Mouse (Mus musculus) inflammation-experienced regulatory T-cells, adult 6 months (primary cell): ENCODE results near the gene Plcb4. TPM values are rescaled to one million over a fixed set of nuclear protein-coding genes. Genes with fewer than 3 reads are reported as not detected.
A peak's percentile ranks its signal among the peaks of the same experiment; 100 is the strongest.

Experiments used
- ATAC-seq: one replicate; pipeline ENCODE4 v1.8.0; 2017
- polyA plus RNA-seq, 3 experiments: library from polyadenylated mRNA; unstranded; fragments of 100-300 nt; shearing (Covaris generic); gene quantifications; one replicate each; pipeline ENCODE4 v1.2.1; 2017

Gene Plcb4
- polyA plus RNA-seq, 3 experiments from 2014 or later, result 22.0 to 31.2 (median 26.3) TPM

DNA sequence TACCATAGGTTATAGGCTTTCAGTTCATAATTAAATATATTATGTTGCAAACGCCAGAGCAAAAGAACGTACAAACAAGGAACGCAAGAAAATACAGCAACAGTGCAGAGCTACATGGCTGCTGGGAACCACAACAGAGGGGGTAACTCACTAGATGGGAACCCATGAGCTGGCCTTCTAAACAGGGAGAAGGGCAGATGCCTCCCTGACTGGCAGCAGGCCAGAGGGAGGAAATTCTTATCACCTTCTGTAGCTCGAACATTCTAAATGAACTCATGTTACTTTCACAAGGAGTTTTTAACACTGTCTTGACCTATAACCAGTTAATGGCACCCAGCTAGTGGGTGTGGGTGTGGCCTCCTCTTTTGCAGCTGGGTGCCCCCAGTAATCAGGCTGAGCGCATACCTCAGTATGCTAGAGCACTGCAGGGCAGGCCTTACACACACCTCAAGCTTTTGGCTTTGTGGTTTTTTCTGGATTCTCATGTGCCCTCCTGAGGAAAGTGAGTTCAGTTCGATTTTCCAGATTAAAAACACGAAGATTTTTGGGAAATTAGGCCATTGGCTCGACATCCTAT lies 102.5 kb downstream of the Plcb4 start:
- no peak for ATAC-seq

DNA sequence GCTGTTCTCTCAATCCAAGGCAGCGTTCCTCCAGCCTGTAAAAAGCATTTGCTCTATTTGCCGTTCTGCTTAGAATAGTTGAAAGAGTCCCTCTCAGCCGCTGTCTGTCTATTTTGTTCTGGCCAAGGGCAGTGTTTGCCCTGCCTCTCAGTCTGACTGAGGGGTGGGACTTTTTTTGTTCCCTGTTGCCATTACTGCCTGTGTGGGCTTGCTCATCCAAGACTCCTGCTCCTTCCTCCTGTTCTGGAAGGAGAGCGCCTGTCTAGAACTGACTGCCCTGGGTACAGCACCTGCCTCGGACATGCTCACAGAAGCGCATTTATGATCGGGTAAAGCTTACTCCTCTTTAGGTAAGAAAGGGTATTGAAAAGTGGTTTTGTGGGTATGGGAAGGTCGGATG lies 105.9 kb downstream of the Plcb4 start:
- ATAC-seq, result no peak

DNA sequence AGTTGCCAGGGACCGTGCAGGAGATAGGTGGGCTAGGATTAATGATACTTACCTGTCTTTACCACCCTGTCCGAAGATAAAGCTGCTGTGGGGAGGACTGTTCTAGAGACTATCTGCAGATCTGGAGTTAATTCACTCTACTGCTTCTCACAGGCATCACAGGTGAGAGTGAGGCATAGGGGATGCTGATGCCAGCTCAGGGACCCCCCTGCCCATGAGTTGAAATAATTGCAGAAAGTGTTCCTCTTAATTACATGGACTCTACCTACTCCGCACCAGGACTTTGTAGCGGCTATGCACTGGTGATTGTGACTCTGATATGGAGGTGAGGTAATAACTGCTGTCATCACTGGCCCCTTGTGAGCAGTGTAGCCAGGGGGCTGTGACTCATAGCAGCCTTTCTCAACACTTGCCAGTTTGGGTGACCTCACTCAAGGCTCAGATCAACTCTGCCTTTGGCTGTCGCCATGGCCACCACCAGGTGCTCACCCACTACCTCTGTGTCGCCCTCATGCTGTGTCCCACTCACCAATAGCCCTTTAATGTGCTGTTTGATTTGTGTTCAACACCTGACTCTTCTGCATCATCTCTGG lies 107.8 kb downstream of the Plcb4 start:
- ATAC-seq, result no peak

DNA sequence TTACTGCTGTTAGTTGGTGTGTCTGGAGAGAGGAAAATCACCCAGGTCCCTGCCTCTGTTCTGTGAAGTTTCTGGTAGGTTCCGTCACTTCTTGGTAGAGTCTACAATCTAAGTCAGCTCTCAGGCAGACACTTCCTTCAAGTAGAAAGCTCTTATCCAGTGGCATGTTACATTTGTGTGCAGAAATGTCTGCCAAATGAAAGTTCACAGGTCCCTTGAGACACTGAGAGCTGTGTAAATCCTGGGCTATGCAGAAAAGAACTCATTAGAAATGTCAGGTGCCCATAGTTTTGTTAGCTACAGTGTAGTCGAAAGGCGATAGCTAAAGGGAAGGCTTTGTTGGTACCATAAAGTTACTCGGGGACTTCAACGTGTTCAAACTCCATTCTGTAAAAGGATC lies 108.7 kb downstream of the Plcb4 start:
- no peak for ATAC-seq

DNA sequence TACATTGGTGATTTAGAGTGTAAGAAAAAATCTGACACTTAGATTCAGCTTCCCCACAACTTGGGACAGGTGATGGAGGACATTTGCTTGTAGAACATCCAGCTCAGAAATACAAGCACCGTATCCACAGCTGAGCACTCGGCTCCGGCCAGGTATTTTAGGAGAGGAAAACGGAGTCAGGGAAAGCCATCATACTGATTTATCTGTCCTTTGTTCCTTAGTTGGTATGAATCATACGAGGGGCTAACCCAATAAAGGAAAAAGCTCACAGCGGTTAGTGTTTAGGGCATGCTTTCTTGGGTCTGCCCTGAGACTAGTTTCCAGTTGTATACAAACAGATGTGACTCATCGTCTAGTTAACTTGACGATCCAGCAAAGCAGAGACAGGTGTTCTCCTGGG lies 110.9 kb downstream of the Plcb4 start:
- ATAC-seq, result no peak

DNA sequence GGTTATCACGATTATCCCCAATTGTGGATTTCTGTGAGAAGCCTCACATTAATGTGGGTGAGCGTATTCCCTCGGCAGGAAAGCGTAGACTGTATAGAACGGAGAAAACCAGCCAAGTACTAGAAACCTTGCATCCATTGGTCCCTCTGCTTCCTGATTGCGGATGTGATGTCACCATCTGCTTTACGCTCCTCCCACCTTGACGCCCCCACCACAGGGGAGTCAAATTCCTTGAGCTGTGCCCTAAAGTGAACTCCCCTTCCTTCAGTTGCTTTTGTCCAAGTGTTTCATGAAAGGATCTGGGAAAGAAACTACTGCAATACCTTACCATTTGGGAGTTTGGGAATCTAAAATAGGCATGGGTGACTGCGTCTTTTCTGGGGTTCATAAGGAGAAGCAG lies 111.4 kb downstream of the Plcb4 start:
- no peak for ATAC-seq

DNA sequence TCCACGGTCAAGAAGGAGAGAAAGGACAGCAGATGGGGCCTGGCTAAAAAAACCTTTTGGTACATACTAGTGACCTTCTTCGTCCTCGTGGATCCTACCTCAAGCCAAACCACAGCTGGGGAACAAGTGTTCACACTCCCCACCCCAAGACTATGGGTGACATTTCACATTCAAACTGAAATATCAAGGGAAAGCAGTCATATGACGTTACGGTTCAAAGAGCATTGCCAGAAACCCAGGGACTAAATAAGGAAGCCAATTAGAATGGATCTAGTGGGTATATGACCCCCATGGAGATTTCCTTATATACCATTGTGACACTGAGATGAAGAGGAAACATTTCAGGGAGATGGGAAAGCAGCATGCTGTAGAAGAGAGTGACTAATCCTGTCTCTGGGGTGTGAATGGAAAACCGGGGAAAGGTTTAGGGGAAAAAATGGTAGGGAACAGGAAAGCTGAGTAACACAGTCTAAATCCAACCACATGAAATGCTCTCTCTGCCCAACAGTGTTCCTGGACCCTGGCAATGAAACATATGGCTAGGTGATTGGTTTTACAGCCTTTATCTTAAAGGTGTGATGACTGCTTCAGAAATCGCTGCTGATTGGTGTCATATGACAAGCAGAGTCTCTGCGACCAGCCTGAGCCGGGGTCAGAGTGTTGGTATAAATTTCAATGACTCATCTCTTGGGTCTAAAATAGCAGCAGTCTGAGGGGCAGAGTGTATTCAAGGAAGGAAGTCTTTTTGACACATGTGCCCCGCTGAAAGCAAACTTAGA lies 114.6 kb downstream of the Plcb4 start:
- no peak for ATAC-seq

DNA sequence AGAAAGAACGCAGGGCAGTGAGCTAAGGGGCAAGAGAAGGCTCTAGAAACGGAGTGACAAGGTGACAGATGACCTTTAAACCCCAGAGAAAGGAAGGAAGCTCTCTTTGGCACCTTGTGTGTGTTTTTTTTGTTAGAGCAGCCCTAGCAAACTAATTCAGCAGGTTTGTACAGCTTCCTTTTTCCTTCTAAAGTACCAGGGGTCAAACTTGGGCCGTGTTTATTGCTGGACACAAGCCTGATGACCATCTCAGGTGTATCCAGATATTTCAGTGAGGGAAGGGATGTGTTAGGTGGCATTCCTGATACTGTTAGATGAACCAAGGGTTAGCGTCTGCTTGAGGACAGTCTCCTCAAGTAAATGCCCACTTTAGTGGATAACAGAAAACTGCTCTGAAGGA lies 116.2 kb downstream of the Plcb4 start:
- ATAC-seq, result no peak

DNA sequence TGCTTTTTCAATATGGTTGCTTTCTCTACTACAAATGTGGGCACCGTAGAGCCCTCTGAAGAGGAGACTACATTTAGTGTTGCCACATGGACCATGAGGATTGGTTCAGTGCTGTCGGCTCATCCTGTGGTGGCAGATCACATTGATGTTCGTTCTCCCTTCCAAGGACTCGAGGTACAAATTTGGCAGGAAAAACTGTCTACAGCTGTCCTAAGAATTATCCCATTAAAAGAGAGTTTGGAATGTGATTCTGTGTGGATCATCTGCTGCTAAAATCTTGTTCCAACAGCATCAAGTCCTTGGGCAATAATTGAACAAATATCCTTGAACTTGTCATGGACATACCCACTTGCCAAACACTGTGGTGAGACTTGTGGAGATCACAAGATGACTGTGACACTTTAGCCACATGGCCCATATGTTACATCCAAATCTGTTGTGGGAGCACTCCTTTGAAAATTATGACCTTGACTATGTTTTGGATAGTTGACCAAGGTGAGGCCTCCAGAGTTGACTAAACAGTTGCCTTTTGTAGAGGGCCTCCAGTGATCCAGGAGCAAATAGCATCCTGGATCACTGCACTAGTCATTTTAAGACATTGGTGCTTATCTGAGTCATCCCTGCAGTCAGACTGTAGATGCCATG lies 117.4 kb downstream of the Plcb4 start:
- ATAC-seq, result no peak

DNA sequence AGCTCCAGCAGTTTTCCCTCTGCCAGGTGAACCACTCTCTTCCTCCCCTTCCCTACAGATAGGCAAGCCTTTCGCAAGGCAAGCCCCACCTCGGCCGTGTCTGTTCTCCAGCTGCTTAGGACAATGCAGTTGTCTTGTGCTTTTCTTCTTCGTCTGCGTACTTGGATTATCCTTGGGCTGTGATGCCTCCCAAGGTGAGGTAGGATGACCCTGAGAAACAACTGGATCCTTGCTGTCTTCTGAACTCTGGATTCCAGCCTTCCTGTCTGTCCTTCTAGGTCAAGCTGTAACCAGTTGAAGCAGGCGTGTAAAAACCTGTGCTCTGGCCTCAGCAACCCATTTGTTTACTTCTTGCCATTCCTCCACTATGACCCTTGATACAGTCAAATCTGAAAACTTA lies 122.6 kb downstream of the Plcb4 start:
- no peak for ATAC-seq

DNA sequence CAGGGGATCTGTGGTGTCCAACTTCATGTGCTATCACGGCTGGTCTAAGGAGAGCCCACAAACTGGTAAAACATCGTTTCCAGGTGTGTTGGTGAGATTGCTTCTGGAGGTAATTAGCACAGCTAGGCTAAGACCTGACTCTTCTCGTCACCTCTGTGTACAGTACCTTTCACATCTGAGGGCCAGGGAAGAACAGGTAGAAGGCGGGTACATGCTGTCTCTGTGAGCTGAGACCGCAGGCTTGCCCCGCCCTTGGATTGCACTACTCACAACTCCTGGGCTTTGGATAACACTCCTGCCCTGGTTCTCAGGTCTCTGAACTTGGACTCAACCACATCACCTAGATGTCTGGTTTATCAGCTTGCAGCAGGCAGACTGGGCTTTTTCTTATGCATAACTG lies 128.6 kb downstream of the Plcb4 start:
- ATAC-seq, result no peak

DNA sequence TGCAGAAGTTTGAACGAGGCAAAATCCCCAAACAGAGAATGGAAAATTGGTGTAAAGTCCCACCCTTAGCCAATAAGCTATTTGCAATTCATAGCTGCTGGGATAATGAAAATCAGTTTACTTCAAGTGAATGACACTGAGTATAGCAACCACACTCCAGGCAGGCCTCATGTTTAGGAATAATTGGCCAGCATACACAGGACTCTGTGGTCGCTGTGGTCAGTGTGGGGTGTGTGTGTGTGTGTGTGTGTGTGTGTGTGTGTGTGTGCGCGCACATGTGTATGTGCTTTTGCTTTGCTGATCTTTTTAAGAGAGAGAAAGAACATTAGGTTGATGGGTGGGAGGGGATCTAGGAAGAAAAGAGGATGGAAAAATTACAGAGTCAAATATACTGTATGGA lies 134.1 kb downstream of the Plcb4 start:
- no peak for ATAC-seq

DNA sequence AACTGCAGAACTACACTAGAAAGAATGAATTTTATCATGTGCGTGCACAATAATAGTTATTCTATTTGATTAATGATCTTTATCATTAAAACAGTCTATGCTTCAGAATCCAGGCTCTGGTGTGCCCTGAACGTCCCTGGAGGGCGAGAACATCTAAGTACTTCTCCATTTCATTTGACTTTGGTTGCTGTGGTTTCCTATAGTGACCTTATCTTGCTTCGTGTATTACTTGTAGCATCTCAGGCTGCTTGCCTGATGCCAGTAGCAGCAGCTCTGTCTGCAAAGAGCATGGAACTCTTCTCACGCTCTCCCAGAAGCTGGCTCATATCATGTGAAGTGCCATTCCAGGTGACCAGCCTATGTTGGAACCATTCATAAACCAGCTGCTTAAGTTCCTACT lies 137.9 kb downstream of the Plcb4 start:
- ATAC-seq, result no peak

DNA sequence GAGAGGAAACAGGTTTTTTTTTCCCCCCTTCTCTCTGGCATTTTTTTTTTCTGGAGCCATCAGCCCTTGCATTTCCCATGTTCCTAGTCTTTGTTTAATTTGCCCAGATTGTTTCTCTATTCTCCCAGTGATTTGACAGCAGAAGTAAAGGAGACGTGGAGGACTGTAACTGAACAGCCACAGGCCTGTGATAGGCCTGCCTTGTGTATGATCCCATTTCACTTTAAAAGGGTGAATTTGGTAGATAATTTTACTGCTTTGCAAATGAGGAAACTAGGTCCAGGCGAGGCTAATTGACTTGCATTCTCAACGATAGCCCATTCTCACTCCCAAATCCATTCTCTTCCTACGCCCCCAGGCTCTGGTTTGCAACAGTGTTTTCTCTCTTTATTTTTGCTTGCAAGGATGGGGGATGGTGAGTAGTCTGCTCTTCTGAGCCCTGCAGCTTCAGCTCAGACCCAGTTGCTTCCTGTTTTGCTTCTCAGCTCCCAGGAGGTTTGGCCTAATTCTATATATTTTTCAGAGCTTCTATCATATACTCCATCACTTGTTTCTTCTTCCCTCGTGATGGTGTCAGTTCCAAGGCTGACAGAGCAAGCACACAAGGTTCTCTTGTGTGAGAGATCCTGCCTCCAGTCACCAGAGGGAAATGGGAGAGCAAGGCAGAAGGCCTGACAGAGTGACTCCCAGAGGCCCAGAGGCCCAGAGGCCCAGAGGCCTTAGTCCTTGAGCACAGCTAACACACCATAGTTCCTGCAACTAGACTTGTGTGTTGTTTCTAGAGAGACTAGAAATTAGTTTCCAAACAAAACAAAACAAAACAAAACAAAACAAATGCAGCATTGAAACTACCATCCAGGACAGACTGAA lies 139.1 kb downstream of the Plcb4 start:
- peak; percentile 83 for ATAC-seq

DNA sequence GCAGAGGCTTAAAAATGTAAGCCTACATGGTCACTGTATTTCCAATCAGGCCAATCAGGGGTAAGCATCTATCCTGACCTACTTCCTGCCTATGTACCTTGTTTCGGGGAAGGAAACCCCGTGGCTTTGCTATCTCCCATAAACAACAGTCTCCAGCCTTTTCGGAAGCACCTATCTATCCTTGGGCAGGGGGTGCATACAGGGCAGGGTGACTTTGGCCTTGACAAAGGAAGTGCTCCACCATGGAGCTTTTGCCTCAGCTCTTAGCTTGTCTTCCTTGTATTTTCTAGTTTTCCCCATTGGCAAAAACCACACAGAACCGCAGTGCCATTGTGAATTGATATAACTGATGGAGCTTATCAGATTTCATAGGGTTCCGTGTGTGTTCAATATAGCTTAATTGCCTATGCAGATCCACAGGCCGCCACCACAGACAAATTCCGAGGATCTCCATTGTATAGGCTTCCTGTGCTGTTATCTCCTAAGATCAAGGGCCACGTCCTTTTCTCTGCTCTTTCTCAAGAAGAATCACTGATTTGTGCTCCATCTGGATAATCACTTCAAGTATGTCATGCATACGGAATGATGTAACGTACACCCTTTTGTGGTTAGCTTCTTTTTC lies 140.4 kb downstream of the Plcb4 start:
- no peak for ATAC-seq

DNA sequence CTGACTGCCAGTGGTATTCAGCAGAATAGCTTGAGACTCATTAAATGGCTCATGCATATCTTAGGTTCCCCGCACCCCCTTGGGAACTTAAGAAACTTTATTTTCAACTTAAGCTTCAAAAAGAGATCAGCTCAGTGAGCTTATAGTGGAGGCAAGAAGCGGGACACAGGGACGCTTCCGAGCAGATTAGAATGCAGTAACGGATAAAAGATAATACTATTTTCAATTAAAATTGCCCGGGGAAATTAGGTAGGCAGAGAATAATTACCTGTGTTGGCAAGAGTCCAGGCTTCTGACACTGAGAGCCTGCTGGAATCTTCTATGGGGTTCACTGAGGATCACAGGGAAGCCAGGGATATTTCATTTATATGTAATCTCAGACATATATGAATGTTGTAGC lies 141.6 kb downstream of the Plcb4 start:
- ATAC-seq, result no peak

DNA sequence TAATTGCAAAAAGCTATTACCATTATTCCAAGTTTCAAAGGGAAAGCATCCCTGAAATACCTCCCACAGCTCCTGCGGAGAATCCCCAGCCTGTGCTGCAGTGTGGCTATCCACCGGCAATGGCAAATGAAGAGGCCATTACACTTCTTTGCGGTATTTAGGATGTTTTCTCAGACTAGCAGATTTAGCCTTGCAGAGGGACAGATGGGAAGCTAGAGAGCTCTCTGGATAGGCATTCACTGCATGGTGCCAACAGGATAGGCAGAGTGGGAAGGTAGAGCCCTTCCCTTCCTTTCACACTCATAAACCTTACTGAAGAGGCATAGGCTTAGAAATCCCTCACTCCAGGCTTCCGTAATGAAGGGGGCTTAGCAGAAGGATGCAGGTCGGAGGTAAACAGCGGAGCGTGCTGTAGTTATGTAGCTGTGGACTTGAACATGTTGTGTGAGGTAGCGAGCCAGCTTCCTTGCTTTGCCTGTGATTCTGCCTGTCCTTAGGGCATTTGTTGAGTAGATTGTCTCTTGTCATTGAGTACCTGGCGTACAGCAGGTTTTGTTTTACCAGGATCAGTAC lies 144.2 kb downstream of the Plcb4 start:
- no peak for ATAC-seq

DNA sequence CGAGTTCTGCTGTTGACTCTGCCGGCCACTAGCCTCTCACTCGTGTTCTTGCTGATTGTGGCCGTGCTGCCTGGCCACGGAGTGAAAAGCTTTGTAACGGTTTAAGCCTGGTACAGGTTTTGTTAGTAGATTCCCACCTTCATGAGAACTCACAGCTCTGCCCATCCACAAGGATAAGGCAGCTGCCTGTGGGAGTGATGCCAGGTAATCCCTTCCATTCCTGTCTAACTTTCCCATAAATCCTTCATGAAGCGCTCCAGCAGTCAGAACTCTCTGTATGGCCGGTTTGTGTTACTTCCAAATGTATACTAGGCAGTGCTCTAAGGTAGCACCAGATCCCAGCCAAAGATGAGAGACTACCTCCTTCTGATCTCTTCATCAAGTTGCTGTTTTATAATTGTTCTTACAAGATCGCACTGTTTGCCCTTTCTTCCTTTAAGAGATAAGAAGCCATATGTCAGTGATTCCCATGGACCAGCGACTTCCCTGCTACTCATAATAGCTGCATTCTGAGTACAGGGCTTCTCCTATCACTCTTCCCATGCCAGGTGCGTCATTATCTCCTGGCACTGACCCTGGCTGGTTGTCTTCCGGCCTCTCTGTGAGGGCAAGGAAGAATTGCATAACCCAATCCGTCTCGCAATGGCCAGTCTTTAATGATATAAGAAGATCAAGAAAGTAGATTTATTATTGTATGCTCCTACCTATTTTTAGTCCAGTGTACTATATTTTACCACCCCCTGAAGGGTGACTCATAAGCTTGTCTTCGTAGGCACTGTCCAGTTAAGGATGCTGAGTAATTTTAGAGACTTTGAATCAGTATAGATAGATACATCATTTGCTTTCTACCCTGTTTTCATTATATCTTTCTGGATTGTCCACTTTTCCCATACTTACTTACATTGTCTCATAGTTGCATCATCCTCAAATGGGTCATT lies 147.2 kb downstream of the Plcb4 start:
- ATAC-seq, result no peak

DNA sequence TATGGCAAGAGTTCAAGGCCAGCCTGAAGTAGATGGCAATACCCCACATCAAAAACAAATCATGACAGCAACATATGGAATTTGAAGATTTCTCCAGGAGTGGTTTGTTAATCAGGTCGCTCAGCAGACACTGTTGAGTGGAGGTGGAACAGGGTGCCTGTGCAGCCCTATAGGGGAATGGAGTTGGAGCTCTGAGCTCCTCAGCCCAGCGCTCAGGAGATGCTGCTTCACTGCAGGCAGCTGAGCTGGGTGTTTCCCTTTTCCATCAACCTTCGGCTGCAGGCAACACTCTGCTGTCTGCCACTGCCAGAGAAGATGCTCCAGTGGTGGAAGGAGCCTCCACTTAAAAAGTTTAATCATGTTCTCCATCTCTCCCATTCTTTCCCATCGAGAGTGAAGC lies 149.5 kb downstream of the Plcb4 start:
- no peak for ATAC-seq

DNA sequence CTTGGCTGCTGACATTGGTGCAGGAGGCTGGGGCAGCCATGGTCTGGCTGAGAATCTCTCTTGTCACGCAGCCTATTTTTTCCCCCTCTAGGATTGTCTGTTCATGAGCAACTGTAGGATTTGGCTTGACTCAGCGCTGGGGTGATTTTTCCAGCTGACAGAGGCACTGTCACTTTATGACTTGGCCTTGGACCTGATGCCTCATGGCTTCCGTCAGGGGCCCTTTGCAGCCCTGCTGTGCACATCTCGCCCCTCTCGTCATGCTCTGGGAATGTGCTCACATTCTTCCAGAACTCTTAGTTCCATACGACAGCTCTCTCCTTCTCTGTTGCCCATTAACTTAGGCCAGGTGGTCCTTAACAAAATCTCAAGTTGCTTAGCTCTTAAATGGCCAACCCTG lies 152.0 kb downstream of the Plcb4 start:
- ATAC-seq, result no peak
